Comparison of ENCODE assay signal across 32 mouse cellular contexts in the genomic region with DNA sequence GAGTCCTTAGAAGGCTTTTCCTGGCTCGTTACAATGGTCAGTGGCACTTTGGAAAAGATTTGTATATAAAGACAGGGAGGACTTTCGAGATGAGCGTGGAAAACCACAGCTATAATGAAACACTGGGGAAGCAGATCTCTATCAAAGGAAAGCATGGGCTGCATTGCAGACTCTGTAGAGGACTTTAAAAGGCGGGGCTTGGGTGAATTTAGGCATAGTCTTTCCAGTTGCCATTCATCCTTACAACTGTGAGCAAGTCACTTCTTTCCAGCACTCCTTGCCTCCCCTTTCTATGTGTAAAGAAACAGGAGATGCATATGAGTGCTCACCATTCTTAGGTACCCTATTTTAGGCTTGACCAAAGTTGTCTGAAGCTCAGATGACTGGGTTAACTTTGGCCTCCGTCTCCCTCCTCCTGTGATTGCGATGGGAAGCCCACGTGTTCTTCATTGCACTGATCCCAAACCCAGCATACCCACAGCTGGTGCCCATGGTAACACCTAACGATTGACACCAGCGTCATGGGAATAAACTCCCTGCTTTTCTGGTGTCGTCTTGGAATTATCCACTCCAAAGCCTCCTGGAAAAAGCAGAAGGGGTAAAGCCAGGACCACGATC. TPM values are rescaled to one million over a fixed set of nuclear protein-coding genes. Genes with fewer than 3 reads are reported as not detected.
"Had no signal": no experiment of that assay in that cellular context is flagged by ENCODE, and none has a peak within 500 bp of the region (broad histone marks: within the 10 kb centered on the region; RNA-seq: fewer than 3 reads in every experiment).

No protein-coding gene starts in this region.

- ATAC-seq: hindbrain, postnatal 0 days; intestine, embryonic 15.5 days; intestine, postnatal 0 days had no signal

- H3K4me1 ChIP-seq: heart, embryonic 13.5 days; heart, embryonic 15.5 days; hindbrain, embryonic 13.5 days; hindbrain, embryonic 15.5 days; intestine, embryonic 15.5 days; limb, embryonic 13.5 days; limb, embryonic 15.5 days; liver, embryonic 12.5 days had no signal

- H3K9me3 ChIP-seq: heart, embryonic 13.5 days; heart, embryonic 15.5 days; hindbrain, embryonic 13.5 days; hindbrain, embryonic 15.5 days; intestine, embryonic 15.5 days; limb, embryonic 13.5 days; limb, embryonic 15.5 days; liver, embryonic 12.5 days had no signal

- H3K4me2 ChIP-seq: heart, embryonic 11.5 days; heart, embryonic 13.5 days; heart, embryonic 15.5 days; hindbrain, embryonic 13.5 days; hindbrain, embryonic 15.5 days; intestine, embryonic 15.5 days; limb, embryonic 13.5 days; limb, embryonic 15.5 days; liver, embryonic 12.5 days had no signal

- H3K27ac ChIP-seq: gastrocnemius, adult 2 months; heart, embryonic 13.5 days; heart, embryonic 15.5 days; hindbrain, embryonic 13.5 days; hindbrain, embryonic 15.5 days; hindbrain, postnatal 0 days; intestine, embryonic 15.5 days; limb, embryonic 13.5 days; limb, embryonic 15.5 days; liver, embryonic 12.5 days; liver, embryonic 14.5 days had no signal

- H3K4me3 ChIP-seq: gastrocnemius, adult 2 months; heart, embryonic 13.5 days; heart, embryonic 15.5 days; hindbrain, embryonic 13.5 days; hindbrain, embryonic 15.5 days; intestine, embryonic 15.5 days; limb, embryonic 13.5 days; limb, embryonic 15.5 days; liver, embryonic 12.5 days had no signal

- H3K27me3 ChIP-seq: heart, embryonic 13.5 days; heart, embryonic 15.5 days; hindbrain, embryonic 13.5 days; hindbrain, embryonic 15.5 days; intestine, embryonic 15.5 days; liver, embryonic 12.5 days had no signal

- H3K36me3 ChIP-seq: heart, embryonic 13.5 days; heart, embryonic 15.5 days; hindbrain, embryonic 13.5 days; hindbrain, embryonic 15.5 days; intestine, embryonic 15.5 days; limb, embryonic 13.5 days; limb, embryonic 15.5 days; liver, embryonic 12.5 days had no signal

- H3K9ac ChIP-seq: heart, embryonic 13.5 days; heart, embryonic 15.5 days; hindbrain, embryonic 13.5 days; hindbrain, embryonic 15.5 days; intestine, embryonic 15.5 days; limb, embryonic 13.5 days; limb, embryonic 15.5 days; liver, embryonic 12.5 days; liver, embryonic 14.5 days had no signal

- DNase-seq: gastrocnemius, adult 2 months; gastrocnemius, postnatal 14 days; gastrocnemius, postnatal 36 days; heart, postnatal 14 days; heart, postnatal 36 days; kidney, adult 18-20 months; kidney, adult 8-10 months; kidney, postnatal 10 days; kidney, postnatal 25 days; kidney, postnatal 4 days; layer of hippocampus, adult 9-11 months; layer of hippocampus, postnatal 36 days; left cerebral cortex, postnatal 4 days had no signal

RNA-seq across cellular contexts. Expression of gene Syce1l, which starts 13.8 kb away (rescaled TPM):
- total RNA-seq: gastrocnemius, adult 2 months; gastrocnemius, postnatal 14 days; gastrocnemius, postnatal 36 days; heart, adult 18-20 months; heart, postnatal 14 days; heart, postnatal 36 days; hematopoietic stem cell, adult 5-6 weeks; hindbrain, postnatal 0 days; layer of hippocampus, postnatal 36 days; liver, adult 2 months had no signal
- polyA plus RNA-seq: heart, embryonic 11.5 days; heart, embryonic 13.5 days; heart, embryonic 15.5 days; heart, postnatal 0 days; hindbrain, embryonic 11.5 days; hindbrain, embryonic 13.5 days; hindbrain, postnatal 0 days; intestine, embryonic 15.5 days; intestine, postnatal 0 days; kidney, embryonic 14.5 days; kidney, embryonic 16.5 days; limb, embryonic 13.5 days; limb, embryonic 15.5 days; liver, adult 2 months; liver, embryonic 12.5 days; liver, embryonic 14.5 days had no signal
